Mouse (Mus musculus): ENCODE results near the gene Cdk2ap2.

- TF ChIP-seq CTCF (IDR thresholded peaks at IDR 0.05; ENCODE audit: borderline replicate concordance, control insufficient read depth, extremely low read depth, insufficient read depth, low read length, poor library complexity): no peak
- no peak for TF ChIP-seq POLR2A (IDR thresholded peaks at IDR 0.05; ENCODE audit: control insufficient read depth, extremely low read depth, insufficient read depth, low read length, poor library complexity)
Measured at GRCm38 (mm10) chr19:4134354-4134753, 37.4 kb downstream of the Cdk2ap2 start.

Measured in thymus, adult 2 months (tissue).